Mouse (Mus musculus) liver, postnatal 0 days (tissue): ENCODE results near the gene Tuft1.
"Not testable (repeated sequence)": the region's sequence is repeated elsewhere in the genome, so short reads cannot be mapped to it uniquely, and the experiment has no call there.

ENCODE experiments used
- CTCF ChIP-seq: sonication (generic); IDR thresholded peaks from 2 replicates; pipeline ENCODE4 v1.5.1; 2016; ENCODE audit warnings: antibody characterized with exemption, low read depth
- EP300 ChIP-seq: IDR thresholded peaks from 2 replicates; pipeline ENCODE4 v1.6.1; 2016; ENCODE audit warnings: antibody characterized with exemption, low read depth, mild to moderate bottlenecking

DNA sequence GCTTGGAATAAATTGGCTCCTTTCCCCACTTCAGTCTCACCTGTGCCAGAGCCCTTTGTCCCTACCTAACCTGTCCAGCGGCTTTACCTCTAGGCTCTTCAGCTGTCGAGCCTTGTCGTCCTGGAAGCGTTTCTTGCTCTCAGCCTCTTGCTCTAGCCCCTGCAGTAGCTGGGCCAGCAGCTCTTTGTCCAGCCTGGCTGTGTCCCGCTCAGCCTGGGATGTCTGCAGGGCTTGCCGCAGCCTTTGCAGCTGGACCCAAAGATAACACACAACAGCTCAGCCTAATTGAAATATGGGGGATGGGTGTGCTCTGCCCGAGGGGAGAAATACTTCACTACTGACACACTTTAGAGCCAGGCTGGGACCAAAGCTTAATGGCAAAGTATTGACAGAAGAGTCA is 7.2 kb upstream of the Tuft1 start:
- peak; percentile 42; the same call in 1 of the 2 replicates for TF ChIP-seq EP300
- not testable (repeated sequence) for TF ChIP-seq CTCF
